Comparison of ENCODE assay signal across 10 mouse cellular contexts in the genomic region with DNA sequence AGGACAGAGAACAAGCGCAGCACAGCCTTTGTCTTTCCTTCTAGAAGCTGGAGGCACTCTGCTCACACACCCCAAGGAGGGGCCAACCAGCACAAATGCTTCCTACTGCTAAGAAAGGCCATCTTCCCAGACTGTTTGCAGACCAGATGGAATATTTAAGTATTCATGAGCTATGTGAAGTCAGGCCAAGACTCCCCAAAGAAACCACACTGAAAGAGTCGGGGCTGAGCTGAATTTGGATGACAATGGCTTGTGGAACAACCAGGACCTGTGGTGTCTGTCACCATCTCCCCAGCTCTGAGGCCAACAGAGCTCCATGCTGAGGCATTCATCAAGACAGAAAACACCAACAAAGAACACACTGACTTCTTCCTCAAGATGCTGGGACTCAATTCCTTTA.
DNase-seq lines count a peak whose midpoint lies in the region; ATAC-seq and TF ChIP-seq lines count a peak whose summit lies in the region.
"Had no signal": no experiment of that assay in that cellular context is flagged by ENCODE, and none has a peak within 500 bp of the region (broad histone marks: within the 10 kb centered on the region; RNA-seq: fewer than 3 reads in every experiment).

No protein-coding gene starts in this region.

- peak overlapping the region; percentile 56; the same call in 1 of the 2 replicates for H3K27ac ChIP-seq in left cerebral cortex, adult 2 months
- H3K27ac ChIP-seq in forebrain, embryonic 15.5 days (replicated peaks): peak overlapping the region; percentile 44
- H3K27ac ChIP-seq in stomach, postnatal 0 days (replicated peaks): peak overlapping the region; percentile 41
- H3K27ac ChIP-seq: gastrocnemius, adult 2 months; limb, embryonic 12.5 days had no signal

- WGBS in forebrain, embryonic 15.5 days: 16% methylated on average over 2 of the region's 2 CpGs
- WGBS in stomach, postnatal 0 days: 53% methylated on average over 2 of the region's 2 CpGs

- no peak overlapping the region for H3K9ac ChIP-seq in forebrain, embryonic 15.5 days (replicated peaks)
- no peak overlapping the region for H3K9ac ChIP-seq in stomach, postnatal 0 days (ENCODE audit: low read length)
- H3K9ac ChIP-seq: limb, embryonic 12.5 days had no signal

- H3K4me1 ChIP-seq in forebrain, embryonic 15.5 days: peaks cover 8% of the 10 kb centered on the region; the same call in 1 of the 2 replicates
- no peaks in the 10 kb centered on the region for H3K4me1 ChIP-seq in stomach, postnatal 0 days (replicated peaks; ENCODE audit: control insufficient read depth, insufficient read depth)
- H3K4me1 ChIP-seq: limb, embryonic 12.5 days had no signal

- H3K9me3 ChIP-seq in forebrain, embryonic 15.5 days: no peaks in the 10 kb centered on the region
- no peaks in the 10 kb centered on the region for H3K9me3 ChIP-seq in stomach, postnatal 0 days (ENCODE audit: control insufficient read depth, low read length)
- H3K9me3 ChIP-seq: limb, embryonic 12.5 days had no signal

- H3K4me2 ChIP-seq in forebrain, embryonic 15.5 days (replicated peaks): no peak overlapping the region
- no peak overlapping the region for H3K4me2 ChIP-seq in stomach, postnatal 0 days (replicated peaks; ENCODE audit: low read depth)
- H3K4me2 ChIP-seq: limb, embryonic 12.5 days had no signal

- no peaks in the 10 kb centered on the region for H3K27me3 ChIP-seq in forebrain, embryonic 15.5 days
- H3K27me3 ChIP-seq in stomach, postnatal 0 days (ENCODE audit: control insufficient read depth, insufficient read depth, low read length): no peaks in the 10 kb centered on the region
- H3K27me3 ChIP-seq: limb, embryonic 12.5 days; Patski had no signal

- no peak for DNase-seq in left cerebral cortex, adult 2 months (ENCODE audit: extremely low spot score in 1 of 2, low spot score in 2 of 2)
- DNase-seq in left cerebral cortex, adult 11 months (ENCODE audit: low spot score): no peak
- DNase-seq in left cerebral cortex, postnatal 4 days: peak; percentile 9
- DNase-seq in stomach, postnatal 0 days (ENCODE audit: low spot score): no peak
- no peak for DNase-seq in urinary bladder, adult 2 months (ENCODE audit: low spot score)
- DNase-seq in heart, adult 18-20 months: no peak
- DNase-seq: gastrocnemius, adult 2 months had no signal

- no peak for TF ChIP-seq CTCF in left cerebral cortex, adult 2 months (IDR thresholded peaks at IDR 0.05)
- no peak for TF ChIP-seq CTCF in stomach, postnatal 0 days (IDR thresholded peaks at IDR 0.05; ENCODE audit: low read depth)

- no peak overlapping the region for H3K4me3 ChIP-seq in left cerebral cortex, adult 2 months
- H3K4me3 ChIP-seq in forebrain, embryonic 15.5 days: no peak overlapping the region
- H3K4me3 ChIP-seq in stomach, postnatal 0 days (ENCODE audit: low read depth, low read length): no peak overlapping the region
- H3K4me3 ChIP-seq: gastrocnemius, adult 2 months; limb, embryonic 12.5 days had no signal

- intact Hi-C loops in left cerebral cortex, adult 2 months (cut with DNase I): loop anchor here (5.0 kb wide), 1 partner anchor 213 kb away; the partner anchor contains the start of gene Dhrs3
- intact Hi-C loops in left cerebral cortex, postnatal 4 days (cut with DNase I): no loop called here

- peaks cover 44% of the 10 kb centered on the region for H3K36me3 ChIP-seq in forebrain, embryonic 15.5 days
- H3K36me3 ChIP-seq in stomach, postnatal 0 days (ENCODE audit: control insufficient read depth, insufficient read depth, low read length): peaks cover 6% of the 10 kb centered on the region

- TF ChIP-seq EP300 in stomach, postnatal 0 days (optimal IDR thresholded peaks at IDR 0.05): no peak

- ATAC-seq in forebrain, embryonic 15.5 days (replicated peaks): peak; percentile 93
- no peak for ATAC-seq in stomach, postnatal 0 days (ENCODE audit: low FRiP score, low TSS enrichment)
- ATAC-seq: Patski had no signal
